Mouse (Mus musculus): ENCODE measurements around the gene Gm42791. TPM values are rescaled to one million over a fixed set of nuclear protein-coding genes. Genes with fewer than 3 reads are reported as not detected.

Gm42791 gene
- total and polyA plus RNA-seq, 3 experiments = 0.42 to 1.3 TPM; not detected in 1

DNA sequence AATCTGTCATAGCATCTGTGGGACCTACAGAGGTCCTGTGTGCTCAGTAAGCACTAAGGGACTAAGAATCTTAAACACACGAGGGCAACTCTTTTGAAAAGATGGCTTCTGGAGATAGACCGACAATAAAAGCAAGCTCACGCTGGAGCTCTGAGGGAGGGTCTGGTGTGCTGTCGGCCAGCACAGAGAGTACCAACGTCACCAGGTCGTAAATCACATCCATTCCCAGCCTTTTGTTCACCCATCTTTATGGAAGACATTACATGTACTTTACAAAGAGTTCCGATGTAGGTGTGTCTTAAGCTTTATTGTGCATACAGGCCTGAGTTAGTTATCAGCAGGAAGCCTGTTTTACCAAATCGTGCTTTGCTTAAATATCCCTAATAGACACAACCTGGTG lies 50.9 kb downstream of the Gm42791 start:
- Histone ChIP-seq H3K27ac (ENCODE audit: insufficient read depth, low read depth) (peak overlapping the region; percentile 18; the same call in 1 of the 2 replicates), H3K36me3 (replicated peaks in 1 of 2; ENCODE audit: control insufficient read depth in 1 of 2, insufficient read depth in 1 of 2, low read length in 1 of 2) (no peaks in the 10 kb centered on the region), H3K4me3 (replicated peaks in 1 of 3; ENCODE audit: low read depth in 2 of 3, low read length in 2 of 3, poor library complexity in 1 of 3) (no peak overlapping the region), H3K79me2 (replicated peaks; ENCODE audit: control insufficient read depth, extremely low read depth, insufficient read depth, poor library complexity, severe bottlenecking) (no peaks in the 10 kb centered on the region), H3K9ac (ENCODE audit: insufficient read depth, low read depth) (no peak overlapping the region), H3K4me1 (ENCODE audit: control insufficient read depth in 1 of 2, insufficient read depth in 2 of 2) (peaks cover 20 to 75% of the 10 kb centered on the region in 2 experiments; a peak in 3 of 4 replicates), H3K9me3 (replicated peaks; ENCODE audit: low read length) (peaks cover 13% of the 10 kb centered on the region), H3K4me2 (ENCODE audit: insufficient read depth, low read depth, poor library complexity, severe bottlenecking) (no peak overlapping the region), H3K27me3 (replicated peaks) (no peaks in the 10 kb centered on the region)
- TF ChIP-seq HCFC1 (IDR thresholded peaks at IDR 0.05; ENCODE audit: low read depth, low read length) (no peak), MYC (IDR thresholded peaks at IDR 0.05; ENCODE audit: low read depth, low read length) (no peak)
- dilution Hi-C loops (cut with MboI; ENCODE audit: extremely low pct_ligation_motif_present, extremely low pct_unique_long_range_greater_than_20kb, low sequenced_read_pairs) = no loop called here
- no peak for DNase-seq (ENCODE audit: extremely low read depth)
- in situ Hi-C loops (cut with MboI; ENCODE audit: low pct_ligation_motif_present, low pct_unique_long_range_greater_than_20kb, low sequenced_read_pairs) = no loop called here

DNA sequence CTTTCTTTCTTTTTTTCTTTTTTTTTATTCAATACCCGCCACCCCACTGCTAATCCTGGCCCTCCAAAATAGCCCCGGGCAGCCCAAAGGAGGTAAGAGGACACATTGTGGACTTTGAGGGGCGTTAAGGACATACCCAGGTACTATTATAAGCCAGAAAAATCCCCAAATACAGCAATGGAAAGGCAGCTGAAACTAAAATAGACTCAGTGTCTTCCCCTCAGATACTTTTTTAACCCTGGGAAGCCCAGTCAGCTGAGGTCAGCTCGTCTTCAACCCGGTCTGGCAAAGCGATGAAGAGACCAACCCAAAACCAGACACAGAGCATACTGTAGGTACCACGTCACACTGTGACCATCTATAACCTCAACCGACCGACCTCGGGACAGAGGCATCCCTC lies 51.5 kb downstream of the Gm42791 start:
- Histone ChIP-seq H3K27ac (ENCODE audit: insufficient read depth, low read depth) (peak overlapping the region; percentile 18; the same call in 1 of the 2 replicates), H3K9ac (ENCODE audit: insufficient read depth, low read depth) (no peak overlapping the region), H3K27me3 (replicated peaks) (no peaks in the 10 kb centered on the region), H3K4me3 (replicated peaks in 1 of 3; ENCODE audit: low read depth in 2 of 3, low read length in 2 of 3, poor library complexity in 1 of 3) (no peak overlapping the region), H3K9me3 (replicated peaks; ENCODE audit: low read length) (peaks cover 13% of the 10 kb centered on the region), H3K79me2 (replicated peaks; ENCODE audit: control insufficient read depth, extremely low read depth, insufficient read depth, poor library complexity, severe bottlenecking) (no peaks in the 10 kb centered on the region), H3K36me3 (replicated peaks in 1 of 2; ENCODE audit: control insufficient read depth in 1 of 2, insufficient read depth in 1 of 2, low read length in 1 of 2) (no peaks in the 10 kb centered on the region), H3K4me2 (ENCODE audit: insufficient read depth, low read depth, poor library complexity, severe bottlenecking) (peak overlapping the region; percentile 2; the same call in 1 of the 2 replicates), H3K4me1 (ENCODE audit: control insufficient read depth in 1 of 2, insufficient read depth in 2 of 2) (peaks cover 20 to 80% of the 10 kb centered on the region in 2 experiments; a peak in 3 of 4 replicates)
- in situ Hi-C loops (cut with MboI; ENCODE audit: low pct_ligation_motif_present, low pct_unique_long_range_greater_than_20kb, low sequenced_read_pairs) (no loop called here), dilution Hi-C loops (cut with MboI; ENCODE audit: extremely low pct_ligation_motif_present, extremely low pct_unique_long_range_greater_than_20kb, low sequenced_read_pairs) (no loop called here)
- peak; percentile 29 for DNase-seq (ENCODE audit: extremely low read depth)
- TF ChIP-seq POLR2AphosphoS2 (IDR thresholded peaks at IDR 0.05; ENCODE audit: low read depth, low read length) (no peak), IRF4 (IDR thresholded peaks at IDR 0.05; ENCODE audit: low read depth, low read length) (peak; percentile 16; the same call in 1 of the 2 replicates), BHLHE40 (IDR thresholded peaks at IDR 0.05; ENCODE audit: low read depth, low read length) (0 out of 2 replicates have a peak, but pooled peaks have one; percentile 34), MAZ (IDR thresholded peaks at IDR 0.05; ENCODE audit: low read depth, low read length) (no peak), ETS1 (conservative IDR thresholded peaks at IDR 0.05; ENCODE audit: low read depth, low read length) (peak; percentile 91), MEF2A (IDR thresholded peaks at IDR 0.05; ENCODE audit: borderline replicate concordance, low read depth, low read length) (peak; percentile 98), TCF12 (IDR thresholded peaks at IDR 0.05; ENCODE audit: low read depth, low read length) (peak; percentile 33; the same call in 1 of the 2 replicates), MAFK (IDR thresholded peaks at IDR 0.05; ENCODE audit: insufficient replicate concordance, low read length) (peak; percentile 9; the same call in 1 of the 2 replicates), GABPA (IDR thresholded peaks at IDR 0.05; ENCODE audit: insufficient replicate concordance, low read depth, low read length) (no peak)

DNA sequence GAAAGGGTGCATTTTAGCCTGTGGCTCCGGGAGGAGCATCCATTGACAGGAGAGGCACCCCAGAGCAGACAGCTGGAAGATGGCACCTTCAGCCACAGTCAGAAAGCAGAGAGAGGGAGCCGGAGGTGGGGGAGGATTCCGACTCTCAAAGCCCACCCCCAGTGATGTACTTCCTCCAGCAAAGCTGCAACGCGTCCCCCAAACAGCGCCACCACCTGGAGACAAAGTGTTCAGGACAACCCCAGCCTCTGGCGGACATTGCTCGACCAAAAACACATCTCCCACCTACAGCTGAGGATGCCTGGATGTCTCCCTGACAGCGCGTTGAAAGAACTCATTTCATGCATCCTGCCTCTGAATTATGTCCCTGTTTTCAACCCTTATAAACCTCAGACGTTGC lies 52.0 kb downstream of the Gm42791 start:
- peak; percentile 63 for DNase-seq (ENCODE audit: extremely low read depth)
- Histone ChIP-seq H3K27me3 (replicated peaks) (no peaks in the 10 kb centered on the region), H3K4me2 (ENCODE audit: insufficient read depth, low read depth, poor library complexity, severe bottlenecking) (peak overlapping the region; percentile 2; the same call in 1 of the 2 replicates), H3K4me3 (replicated peaks in 1 of 3; ENCODE audit: low read depth in 2 of 3, low read length in 2 of 3, poor library complexity in 1 of 3) (peak overlapping the region in 1 of 3 experiments; percentile 13), H3K79me2 (replicated peaks; ENCODE audit: control insufficient read depth, extremely low read depth, insufficient read depth, poor library complexity, severe bottlenecking) (no peaks in the 10 kb centered on the region), H3K27ac (ENCODE audit: insufficient read depth, low read depth) (peak overlapping the region; percentile 66; the same call in 1 of the 2 replicates), H3K36me3 (replicated peaks in 1 of 2; ENCODE audit: control insufficient read depth in 1 of 2, insufficient read depth in 1 of 2, low read length in 1 of 2) (no peaks in the 10 kb centered on the region), H3K9me3 (replicated peaks; ENCODE audit: low read length) (peaks cover 13% of the 10 kb centered on the region), H3K4me1 (ENCODE audit: control insufficient read depth in 1 of 2, insufficient read depth in 2 of 2) (peaks cover 20 to 84% of the 10 kb centered on the region in 2 experiments; a peak in 3 of 4 replicates), H3K9ac (ENCODE audit: insufficient read depth, low read depth) (no peak overlapping the region)
- in situ Hi-C loops (cut with MboI; ENCODE audit: low pct_ligation_motif_present, low pct_unique_long_range_greater_than_20kb, low sequenced_read_pairs) = no loop called here
- TF ChIP-seq MAZ (IDR thresholded peaks at IDR 0.05; ENCODE audit: low read depth, low read length) (no peak), CTCF (conservative IDR thresholded peaks at IDR 0.05 in 1 of 2, IDR thresholded peaks at IDR 0.05 in 1 of 2; ENCODE audit: low read depth in 2 of 2, low read length in 2 of 2) (peak; percentile 22 to 40; a peak in 2 of 4 replicates), IRF4 (IDR thresholded peaks at IDR 0.05; ENCODE audit: low read depth, low read length) (no peak), NELFE (IDR thresholded peaks at IDR 0.05; ENCODE audit: low read depth, low read length) (no peak), SIN3A (IDR thresholded peaks at IDR 0.05; ENCODE audit: low read length) (peak; percentile 48; the same call in 1 of the 2 replicates), MAFK (IDR thresholded peaks at IDR 0.05; ENCODE audit: insufficient replicate concordance, low read length) (no peak), ETS1 (conservative IDR thresholded peaks at IDR 0.05; ENCODE audit: low read depth, low read length) (no peak), CHD1 (IDR thresholded peaks at IDR 0.05; ENCODE audit: low read depth, low read length) (peak; percentile 39; the same call in 1 of the 2 replicates), E2F4 (IDR thresholded peaks at IDR 0.05; ENCODE audit: insufficient replicate concordance, low read depth, low read length) (no peak), CHD2 (IDR thresholded peaks at IDR 0.05; ENCODE audit: low read length) (0 out of 2 replicates have a peak, but pooled peaks have one; percentile 25), KAT2A (IDR thresholded peaks at IDR 0.05; ENCODE audit: insufficient replicate concordance, low read length) (no peak), GABPA (IDR thresholded peaks at IDR 0.05; ENCODE audit: insufficient replicate concordance, low read depth, low read length) (no peak), BHLHE40 (IDR thresholded peaks at IDR 0.05; ENCODE audit: low read depth, low read length) (no peak), SMC3 (IDR thresholded peaks at IDR 0.05; ENCODE audit: low read depth, low read length) (0 out of 2 replicates have a peak, but pooled peaks have one; percentile 3), EP300 (IDR thresholded peaks at IDR 0.05; ENCODE audit: low read length) (no peak)
- dilution Hi-C loops (cut with MboI; ENCODE audit: extremely low pct_ligation_motif_present, extremely low pct_unique_long_range_greater_than_20kb, low sequenced_read_pairs) = no loop called here
